ENCODE assay signal across 8 mouse cellular contexts in the genomic region with DNA sequence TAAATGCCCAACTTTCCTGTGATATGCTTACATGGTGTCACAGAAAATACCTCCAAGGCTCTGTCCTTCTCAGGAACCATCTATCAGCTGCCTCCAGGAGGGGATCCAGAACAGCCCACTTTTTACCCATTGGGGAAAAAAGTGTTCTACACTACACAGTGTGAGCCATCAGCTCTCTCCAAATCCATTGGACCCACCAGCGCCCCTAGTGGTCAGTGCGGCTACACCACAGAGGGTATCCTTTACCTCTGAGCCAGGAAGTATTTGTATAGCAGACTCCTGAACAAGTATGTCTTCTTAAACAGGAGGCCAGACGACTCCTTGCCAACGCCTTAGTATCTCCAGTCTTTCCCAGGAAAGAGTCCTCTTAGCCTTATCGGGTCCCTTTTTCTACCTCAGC. TPM values are rescaled to one million over a fixed set of nuclear protein-coding genes. Genes with fewer than 3 reads are reported as not detected.
A peak's percentile ranks its signal among the peaks of the same experiment; 100 is the strongest.
DNase-seq lines count a peak whose midpoint lies in the region; ATAC-seq and TF ChIP-seq lines count a peak whose summit lies in the region.
"Had no signal": no experiment of that assay in that cellular context is flagged by ENCODE, and none has a peak within 500 bp of the region (broad histone marks: within the 10 kb centered on the region; RNA-seq: fewer than 3 reads in every experiment).

No protein-coding gene starts in this region.

- no peak for TF ChIP-seq EP300 in ES-Bruce4 (IDR thresholded peaks at IDR 0.05; ENCODE audit: insufficient read depth, low read depth, low read length)

- TF ChIP-seq CTCF in ES-Bruce4 (IDR thresholded peaks at IDR 0.05; ENCODE audit: low read depth, low read length): peak; percentile 15

- no peak overlapping the region for H3K9ac ChIP-seq in kidney, embryonic 16.5 days (replicated peaks; ENCODE audit: low read length)
- H3K9ac ChIP-seq in ES-Bruce4 (ENCODE audit: low read depth, poor library complexity, severe bottlenecking): no peak overlapping the region
- H3K9ac ChIP-seq: liver, embryonic 15.5 days had no signal

- no peak for ATAC-seq in kidney, embryonic 16.5 days (ENCODE audit: low FRiP score, low TSS enrichment)
- ATAC-seq in megakaryocyte progenitor cell, adult 5-6 weeks (replicated peaks; ENCODE audit: poor library complexity): 0 out of 2 replicates have a peak, but pooled peaks have one; percentile 20

- no peak overlapping the region for H3K27ac ChIP-seq in kidney, embryonic 16.5 days (ENCODE audit: low read length)
- H3K27ac ChIP-seq in ES-Bruce4 (ENCODE audit: insufficient read depth, low read length): no peak overlapping the region
- H3K27ac ChIP-seq: liver, embryonic 15.5 days had no signal

- 89% methylated on average over 5 of the region's 5 CpGs for WGBS in kidney, embryonic 16.5 days

- no peak overlapping the region for H3K4me2 ChIP-seq in kidney, embryonic 16.5 days (replicated peaks; ENCODE audit: low read depth, low read length)
- H3K4me2 ChIP-seq: liver, embryonic 15.5 days had no signal

- H3K4me1 ChIP-seq in kidney, embryonic 16.5 days (ENCODE audit: insufficient read depth, low read length): no peaks in the 10 kb centered on the region
- no peaks in the 10 kb centered on the region for H3K4me1 ChIP-seq in ES-Bruce4 (ENCODE audit: control insufficient read depth, insufficient read depth, low read length)
- H3K4me1 ChIP-seq: liver, embryonic 15.5 days had no signal

- TF ChIP-seq POLR2A in ES-Bruce4 (IDR thresholded peaks at IDR 0.05; ENCODE audit: insufficient read depth, low read length): no peak

- H3K4me3 ChIP-seq in kidney, embryonic 16.5 days (ENCODE audit: low read length): no peak overlapping the region
- no peak overlapping the region for H3K4me3 ChIP-seq in ES-Bruce4 (ENCODE audit: low read depth, low read length)
- H3K4me3 ChIP-seq: liver, embryonic 15.5 days had no signal

- DNase-seq in kidney, adult 8-10 months: peak; percentile 5 to 42
- DNase-seq in WW6 (ENCODE audit: low read depth, low spot score): peak; percentile 9
- DNase-seq in gastrocnemius, postnatal 10 days: peak; percentile 69
- no peak for DNase-seq in yolk sac, embryonic 10.5 days (ENCODE audit: low spot score)

- no peaks in the 10 kb centered on the region; the same call in 1 of the 2 replicates for H3K9me3 ChIP-seq in kidney, embryonic 16.5 days (ENCODE audit: low read length)
- no peaks in the 10 kb centered on the region for H3K9me3 ChIP-seq in ES-Bruce4 (replicated peaks; ENCODE audit: control insufficient read depth, insufficient read depth, low read length, poor library complexity, severe bottlenecking)
- H3K9me3 ChIP-seq: liver, embryonic 15.5 days had no signal

- H3K36me3 ChIP-seq in kidney, embryonic 16.5 days (ENCODE audit: insufficient read depth, low read length): no peaks in the 10 kb centered on the region
- no peaks in the 10 kb centered on the region for H3K36me3 ChIP-seq in ES-Bruce4 (ENCODE audit: control insufficient read depth, insufficient read depth, low read length, poor library complexity, severe bottlenecking)
- H3K36me3 ChIP-seq: liver, embryonic 15.5 days had no signal

- no peaks in the 10 kb centered on the region for H3K27me3 ChIP-seq in kidney, embryonic 16.5 days (ENCODE audit: insufficient read depth, low read length)
- H3K27me3 ChIP-seq in ES-Bruce4 (ENCODE audit: control insufficient read depth, insufficient read depth, low read length, poor library complexity, severe bottlenecking): no peaks in the 10 kb centered on the region; the same call in 1 of the 2 replicates
- H3K27me3 ChIP-seq: liver, embryonic 15.5 days had no signal

RNA-seq across cellular contexts. Expression of a gene that starts 32.4 kb away (rescaled TPM):
- 7.8 and 8.2 TPM in 2 replicates for polyA plus RNA-seq in kidney, embryonic 16.5 days (2015; fragmentation: Nextera tagmentation; extraction: Ambion mirVana)
- 2.9 and 3.2 TPM in 2 replicates for polyA plus RNA-seq in ES-Bruce4 (2011; ENCODE audit: insufficient read depth, insufficient read length, low read depth, missing spikeins)
- total RNA-seq in gastrocnemius, postnatal 10 days (2021): 1 to 10 TPM; 3.5 to 3.9 TPM
- not detected in 2 replicates for total RNA-seq in megakaryocyte progenitor cell, adult 5-6 weeks (2015)
- total RNA-seq in megakaryocyte progenitor cell, adult 5-6 weeks (2017): not detected in 2 replicates

RNA-seq across cellular contexts. Expression of a gene that starts 57.8 kb away (rescaled TPM):
- 42.9 and 45.9 TPM in 2 replicates for polyA plus RNA-seq in kidney, embryonic 16.5 days (2015; fragmentation: Nextera tagmentation; extraction: Ambion mirVana)
- polyA plus RNA-seq in ES-Bruce4 (2011; ENCODE audit: insufficient read depth, insufficient read length, low read depth, missing spikeins): 72.9 and 80.6 TPM in 2 replicates
- 1 to 10 TPM; 2.2 to 2.9 TPM for total RNA-seq in gastrocnemius, postnatal 10 days (2021)
- 60.1 and 62.4 TPM in 2 replicates for total RNA-seq in megakaryocyte progenitor cell, adult 5-6 weeks (2015)
- total RNA-seq in megakaryocyte progenitor cell, adult 5-6 weeks (2017): 49.5 and 60.7 TPM in 2 replicates

RNA-seq across cellular contexts. Expression of a gene that starts 57.8 kb away (rescaled TPM):
- 48.4 and 51.0 TPM in 2 replicates for polyA plus RNA-seq in kidney, embryonic 16.5 days (2015; fragmentation: Nextera tagmentation; extraction: Ambion mirVana)
- 26.3 and 30.7 TPM in 2 replicates for polyA plus RNA-seq in ES-Bruce4 (2011; ENCODE audit: insufficient read depth, insufficient read length, low read depth, missing spikeins)
- total RNA-seq in gastrocnemius, postnatal 10 days (2021): 10 to 100 TPM; 15.4 to 19.0 TPM
- 50.8 and 54.4 TPM in 2 replicates for total RNA-seq in megakaryocyte progenitor cell, adult 5-6 weeks (2015)
- total RNA-seq in megakaryocyte progenitor cell, adult 5-6 weeks (2017): 99.9 and 112 TPM in 2 replicates

Comparison
In these comparisons a context has a peak if more than half of its experiments do, and no peak if none do; other contexts are left out.
1. RNA of a gene that starts 32.4 kb away (total RNA-seq): 3.5 to 3.9 TPM in gastrocnemius, postnatal 10 days; not detected in megakaryocyte progenitor cell, adult 5-6 weeks; every median in the first group is over 4 times any median in the second.
2. RNA of a gene that starts 57.8 kb away (total RNA-seq): 49.5 to 62.4 TPM in megakaryocyte progenitor cell, adult 5-6 weeks; 2.2 to 2.9 TPM in gastrocnemius, postnatal 10 days; every median in the first group is over 10 times any median in the second.